Mouse (Mus musculus): Measurements from ENCODE around the gene Oas1d. TPM values are rescaled to one million over a fixed set of nuclear protein-coding genes. Genes with fewer than 3 reads are reported as not detected.
"Not testable (repeated sequence)": the region's sequence is repeated elsewhere in the genome, so short reads cannot be mapped to it uniquely, and the experiment has no call there.

The Oas1d gene
- total RNA-seq, 1 experiment from 2014 or later: not detected

DNA sequence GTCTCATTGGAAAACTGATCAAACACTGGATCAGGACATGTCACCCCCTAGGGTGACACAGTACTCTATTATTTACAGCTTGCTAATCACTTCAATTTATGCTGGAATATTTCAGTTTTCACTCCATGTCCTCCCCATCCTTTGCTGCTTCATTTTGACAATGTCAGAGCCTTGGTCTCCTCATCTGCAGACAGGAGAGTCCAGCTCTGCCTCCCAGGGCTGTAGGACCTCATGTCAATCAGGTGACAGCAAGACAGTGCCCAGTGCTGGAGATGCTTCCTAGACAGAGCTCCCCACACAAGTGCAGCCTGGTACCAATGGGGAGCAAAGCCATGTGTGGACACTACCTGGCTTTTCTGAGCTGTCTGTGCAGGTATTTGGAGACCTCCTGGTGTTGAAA, 15.6 kb upstream of the Oas1d start:
- no peak for ATAC-seq (replicated peaks; ENCODE audit: low read depth, poor library complexity, severe bottlenecking)

DNA sequence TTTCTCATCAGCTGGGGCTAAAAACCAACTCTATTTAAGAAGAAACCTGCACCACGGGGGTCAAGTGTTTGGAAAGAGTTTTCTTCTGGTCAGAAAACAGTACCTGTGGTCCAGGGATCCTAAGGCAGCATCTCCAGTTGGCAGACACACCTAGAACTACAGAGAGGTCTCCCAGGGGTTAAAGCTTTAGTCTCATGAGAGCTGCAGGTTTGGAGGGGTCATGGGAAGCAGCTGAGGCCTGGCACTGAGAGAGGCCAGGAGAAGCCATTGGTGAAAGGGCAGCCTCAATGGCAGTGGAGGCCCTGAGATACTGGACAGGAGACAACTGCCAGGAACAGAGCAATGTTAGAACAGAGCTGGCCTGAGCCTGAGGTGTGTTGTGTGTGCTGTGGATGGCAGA, 13.7 kb upstream of the Oas1d start:
- no peak for ATAC-seq (replicated peaks; ENCODE audit: low read depth, poor library complexity, severe bottlenecking)

DNA sequence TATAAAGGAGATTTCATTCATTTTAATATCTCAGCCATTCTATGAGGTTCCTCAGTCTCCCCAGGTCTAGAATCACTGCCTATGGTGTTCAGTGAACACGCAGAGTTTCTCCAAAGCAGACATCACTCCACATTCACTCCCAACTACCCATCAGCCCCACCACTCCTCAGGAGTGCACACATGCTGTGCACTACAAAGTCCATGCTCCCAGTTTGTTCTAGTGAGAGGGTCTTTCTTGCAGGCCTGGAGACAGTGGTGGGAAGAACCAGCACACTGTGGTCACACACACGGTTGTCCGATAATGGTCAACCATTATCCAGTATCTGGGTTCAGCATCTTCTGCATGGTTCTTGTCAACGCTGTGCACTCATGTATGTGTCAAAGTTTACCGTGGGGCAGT, 12.3 kb upstream of the Oas1d start:
- ATAC-seq (replicated peaks; ENCODE audit: low read depth, poor library complexity, severe bottlenecking): no peak

DNA sequence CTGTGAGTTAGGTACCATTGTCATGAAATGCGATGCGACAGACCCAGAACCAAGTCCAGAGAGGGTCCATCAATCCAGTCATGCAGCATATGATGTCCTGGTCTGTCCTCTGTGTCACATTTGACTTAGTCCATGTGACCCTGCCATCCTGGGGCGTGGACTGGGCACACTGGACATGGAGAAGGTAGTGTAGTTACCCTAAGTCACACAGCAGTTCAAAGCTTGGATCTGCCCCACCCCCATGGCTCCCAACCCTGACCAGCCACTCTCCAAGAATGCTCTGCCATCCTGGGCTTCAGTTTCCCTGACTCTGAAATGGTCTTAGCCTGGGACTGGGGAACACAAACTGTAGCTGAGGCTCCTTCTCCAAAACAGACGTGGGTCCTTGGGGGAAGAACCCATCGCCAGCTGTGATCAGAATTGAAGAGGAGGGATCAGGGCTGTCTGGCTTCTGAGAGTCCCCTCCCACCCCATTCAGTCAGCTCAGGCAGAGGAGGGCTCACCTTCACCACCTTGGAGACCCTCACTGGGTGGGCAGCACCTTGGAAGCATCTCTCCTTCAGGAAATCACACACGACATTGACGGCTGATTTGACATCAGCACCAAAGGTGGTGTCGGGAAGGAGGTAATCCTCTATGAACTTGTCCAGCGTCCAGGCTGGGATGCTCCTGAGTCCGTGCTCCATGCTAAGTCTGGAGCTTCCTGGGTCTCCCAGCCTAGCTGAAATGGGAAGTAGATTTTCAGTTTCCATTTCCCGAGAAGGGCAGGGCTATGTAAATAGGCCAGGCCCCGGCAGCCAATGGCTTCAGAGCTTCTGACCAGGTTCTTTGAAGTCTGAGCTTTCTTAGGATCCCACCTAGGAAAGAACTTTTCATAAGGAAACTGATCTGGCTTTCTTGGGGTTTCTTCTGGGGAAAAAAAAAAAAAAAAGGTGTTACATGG, 7.3 kb upstream of the Oas1d start, which contains the start of gene Oas1a:
Gene Oas1a, minus strand, starts transcription at position 731 of the 943 bp plus-strand sequence.
- ATAC-seq (replicated peaks; ENCODE audit: low read depth, poor library complexity, severe bottlenecking): peak; percentile 83

DNA sequence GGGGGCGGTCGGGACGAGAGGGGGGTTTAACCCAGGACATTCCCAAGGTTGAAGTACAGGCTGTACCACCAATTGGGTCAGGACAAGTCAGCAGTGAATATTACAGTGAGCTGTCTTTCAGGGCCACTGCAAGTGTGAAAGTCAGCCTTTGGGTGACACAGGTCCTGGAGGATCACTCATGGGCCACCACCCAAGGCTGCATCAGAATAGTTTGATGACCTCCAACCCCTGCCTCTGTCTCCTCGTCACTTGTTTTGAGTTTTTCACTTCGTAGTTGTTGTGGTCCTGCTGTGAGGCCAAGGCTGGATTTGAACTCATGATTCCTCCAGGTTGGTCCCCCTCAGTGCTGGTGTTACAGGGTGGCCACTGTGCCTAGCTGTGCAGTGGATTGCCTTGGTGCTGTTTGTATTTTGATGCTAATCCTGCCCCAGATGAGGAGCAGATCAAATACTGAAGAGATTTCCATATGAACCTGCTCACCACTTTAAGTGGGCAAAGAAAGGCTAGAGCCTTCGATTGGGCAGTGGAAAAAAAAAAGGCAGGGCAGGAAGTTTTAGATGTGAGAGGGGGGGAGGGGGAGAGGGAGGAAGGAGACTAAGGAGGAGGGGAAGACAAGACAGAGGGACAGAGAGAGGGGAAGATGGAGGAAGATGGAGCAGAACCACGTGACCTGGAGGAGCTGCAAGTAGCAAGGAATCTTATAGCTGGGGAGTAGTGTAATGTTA, 6.0 kb upstream of the Oas1d start:
- no peak for ATAC-seq (replicated peaks; ENCODE audit: low read depth, poor library complexity, severe bottlenecking)

DNA sequence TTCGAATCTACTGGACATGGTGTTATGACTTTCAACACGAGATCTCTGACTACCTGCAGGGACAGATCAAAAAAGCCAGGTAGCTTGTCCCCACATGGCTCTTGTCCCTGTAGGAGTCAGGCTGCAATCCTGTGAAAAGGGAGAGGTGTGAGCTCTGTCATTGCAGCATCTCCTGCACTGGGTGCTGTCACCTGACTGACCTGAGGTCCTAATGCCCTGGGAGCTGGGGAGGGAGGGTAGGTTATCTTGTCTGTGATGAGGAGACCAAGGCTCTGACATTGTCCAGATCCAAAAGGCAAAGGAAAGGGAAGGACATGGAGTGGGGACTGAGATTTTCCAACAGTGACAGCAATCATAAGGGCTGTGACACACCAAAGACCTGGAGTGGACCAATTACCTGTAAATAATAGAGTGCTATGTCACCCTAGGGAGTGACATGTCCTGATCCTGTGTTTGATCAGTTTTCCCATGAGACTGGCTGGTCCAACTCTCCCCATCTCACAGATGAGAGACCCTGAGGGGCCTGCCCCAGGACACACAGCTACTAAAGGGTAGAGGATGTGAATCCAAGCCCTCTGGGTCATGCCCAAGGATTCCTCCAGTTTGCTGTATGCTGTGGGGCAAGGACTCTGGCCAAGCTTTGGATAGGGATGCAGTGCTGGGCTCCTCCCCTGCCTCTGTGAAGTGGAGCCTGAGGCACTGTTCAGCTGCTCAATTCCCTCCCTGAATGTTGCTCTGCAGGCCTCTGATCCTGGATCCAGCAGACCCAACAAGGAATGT, 5.0 kb downstream of the Oas1d start:
- not testable (repeated sequence) for ATAC-seq (replicated peaks; ENCODE audit: low read depth, poor library complexity, severe bottlenecking)

DNA sequence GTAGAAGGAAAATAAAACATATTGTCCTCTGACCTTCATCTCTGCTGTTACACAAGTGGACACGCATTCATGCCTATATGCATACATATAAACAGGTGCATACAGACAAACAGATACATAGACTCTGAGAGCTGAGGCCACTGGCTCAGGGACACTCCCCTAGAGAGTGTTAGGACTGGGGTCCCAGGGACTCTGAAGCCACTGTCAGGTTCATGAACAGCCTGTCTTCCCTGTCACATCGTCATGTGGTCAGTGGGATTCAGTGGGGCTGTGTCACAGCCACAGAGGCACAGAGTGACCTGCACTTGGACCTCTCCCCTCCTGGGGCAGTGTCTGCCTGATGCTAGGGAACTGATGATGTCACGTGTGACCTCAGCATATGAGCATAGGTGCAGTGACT, 6.0 kb downstream of the Oas1d start:
- no peak for ATAC-seq (replicated peaks; ENCODE audit: low read depth, poor library complexity, severe bottlenecking)

DNA sequence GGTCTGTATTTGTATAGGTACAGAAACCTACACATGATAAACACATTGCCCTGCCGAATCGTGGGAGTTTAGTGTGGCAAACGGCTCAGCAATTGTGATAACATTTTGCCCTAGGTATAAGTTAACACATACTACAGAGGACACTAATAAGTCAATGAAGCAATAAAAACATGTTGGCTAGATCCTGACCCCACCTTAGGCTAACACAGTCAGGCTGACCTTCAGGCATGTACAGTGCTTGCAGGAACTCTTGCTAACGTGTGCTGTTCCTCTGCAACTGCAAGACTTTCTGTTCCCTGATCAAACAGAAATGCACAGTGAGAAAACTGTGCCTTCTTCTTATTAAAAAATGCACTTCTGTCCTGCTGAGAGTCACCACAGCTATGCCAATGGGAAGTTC, 9.6 kb downstream of the Oas1d start:
- no peak for ATAC-seq (replicated peaks; ENCODE audit: low read depth, poor library complexity, severe bottlenecking)

DNA sequence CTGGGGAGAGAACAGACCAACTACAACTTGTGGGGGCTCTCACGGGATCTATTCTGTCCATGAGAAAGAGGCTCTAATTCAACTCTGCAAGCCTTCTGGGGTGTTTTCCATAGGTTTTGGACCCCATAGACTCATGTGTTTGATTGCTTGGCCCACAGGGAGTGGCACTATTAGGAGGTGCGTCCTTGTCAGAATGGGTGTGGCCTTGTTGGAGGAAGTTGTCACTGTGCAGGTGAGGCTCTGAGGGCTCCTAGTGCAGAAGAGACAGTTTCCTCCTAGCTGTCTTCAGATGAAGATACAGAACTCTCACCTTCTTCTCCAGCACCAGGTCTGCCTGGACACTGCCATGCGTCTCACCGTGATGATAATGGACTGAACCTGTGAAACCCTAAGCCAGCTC, 10.2 kb downstream of the Oas1d start:
- ATAC-seq (replicated peaks; ENCODE audit: low read depth, poor library complexity, severe bottlenecking): not testable (repeated sequence)

DNA sequence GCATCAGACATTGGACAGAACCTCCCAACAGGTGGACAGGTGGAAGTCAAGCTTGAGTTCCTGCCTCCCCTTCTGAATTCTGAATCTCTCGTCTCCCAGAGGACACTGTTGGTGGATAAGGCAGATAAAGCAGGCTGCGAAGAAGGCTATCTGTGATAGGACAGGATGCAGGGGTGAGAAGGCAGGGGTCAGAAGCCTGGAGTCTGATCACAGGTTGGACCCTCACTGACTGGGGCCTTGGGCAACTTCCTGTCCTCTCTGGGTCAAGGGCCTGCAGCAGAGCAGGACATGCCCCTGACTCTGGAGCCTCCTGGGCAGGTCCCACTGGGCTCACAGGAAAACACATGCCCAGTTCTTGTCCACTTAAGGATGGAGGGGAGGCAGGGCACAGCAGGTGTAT, 12.0 kb downstream of the Oas1d start:
- ATAC-seq (replicated peaks; ENCODE audit: low read depth, poor library complexity, severe bottlenecking): not testable (repeated sequence)

DNA sequence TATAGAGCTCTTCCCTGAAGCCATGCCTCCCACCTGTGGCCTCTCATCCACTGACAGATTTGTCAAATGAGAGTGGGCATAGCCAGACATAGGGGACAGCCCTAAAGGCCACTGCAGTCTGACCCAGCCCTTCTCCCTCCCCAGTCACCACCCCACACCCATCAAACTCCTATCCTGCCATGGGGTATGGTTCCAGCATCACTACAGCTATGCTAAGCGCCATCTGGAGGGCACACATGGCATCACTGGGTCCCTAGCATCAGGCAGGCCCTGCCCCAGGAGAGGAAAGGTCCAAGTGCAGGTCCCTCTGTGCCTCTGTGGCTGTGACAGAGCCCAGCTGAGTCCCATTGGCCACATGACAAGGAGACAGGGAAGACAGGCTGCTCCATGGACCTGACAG, 12.7 kb downstream of the Oas1d start:
- peak; percentile 50; the same call in 1 of the 2 replicates for ATAC-seq (replicated peaks; ENCODE audit: low read depth, poor library complexity, severe bottlenecking)

DNA sequence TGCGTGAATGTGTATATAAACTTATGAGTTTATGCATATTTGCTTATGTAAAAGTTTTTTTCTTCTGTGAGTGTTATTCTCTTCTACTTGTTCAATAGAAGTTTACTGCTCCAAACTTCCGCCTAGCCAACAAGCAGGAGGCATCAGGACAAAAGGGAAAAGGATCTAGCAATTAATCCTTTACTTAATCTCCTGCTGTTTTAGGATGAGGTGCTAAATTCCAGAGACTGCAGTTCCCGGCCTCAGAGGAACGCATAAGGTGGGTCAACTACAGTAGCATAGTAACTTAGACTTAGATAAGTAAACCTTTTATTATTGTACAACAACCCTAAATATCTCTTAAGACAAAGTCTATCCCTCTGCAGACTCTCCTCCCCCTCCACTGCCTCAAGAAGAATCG, 19.6 kb downstream of the Oas1d start:
- no peak for ATAC-seq (replicated peaks; ENCODE audit: low read depth, poor library complexity, severe bottlenecking)

DNA sequence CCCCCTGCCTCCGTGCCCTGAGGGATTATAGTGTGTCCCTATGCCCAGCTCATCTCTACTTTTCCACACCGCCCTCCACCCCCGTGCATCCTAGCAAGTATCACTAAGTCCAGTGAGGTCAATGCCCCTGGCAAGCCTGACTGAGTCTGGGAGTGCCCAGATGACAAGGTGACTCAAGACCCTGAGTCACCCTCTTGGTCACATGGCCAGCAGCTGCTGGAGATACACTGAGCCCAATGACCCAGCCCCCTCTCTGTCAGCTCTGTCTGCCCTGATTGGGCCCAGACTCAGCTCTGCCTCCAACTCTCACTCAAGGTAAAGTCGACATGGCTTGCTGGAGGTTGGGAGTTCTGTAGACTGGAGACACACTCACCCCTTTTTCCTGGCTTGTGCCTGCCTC, 23.5 kb downstream of the Oas1d start:
- no peak for ATAC-seq (replicated peaks; ENCODE audit: low read depth, poor library complexity, severe bottlenecking)

DNA sequence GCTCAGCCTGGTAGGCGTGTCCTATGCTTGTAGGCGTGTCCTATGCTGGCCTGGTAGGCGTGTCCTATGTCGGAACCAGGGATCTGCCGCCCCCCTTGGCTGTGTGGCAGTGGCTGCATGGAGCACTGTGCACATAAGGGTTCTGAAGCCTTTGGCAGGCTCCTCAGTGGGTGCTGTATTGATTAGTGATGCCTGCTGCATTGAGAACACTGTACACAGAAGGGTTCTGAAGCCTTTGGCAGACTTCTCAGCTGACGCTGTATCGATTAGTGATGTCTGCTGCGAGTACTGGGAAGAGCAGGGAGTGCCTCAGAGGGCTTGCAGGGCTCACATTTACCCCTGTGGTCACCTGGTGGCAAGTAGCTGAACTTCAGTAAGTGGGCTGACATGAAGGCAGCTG, 24.2 kb downstream of the Oas1d start:
- peak; percentile 76 for ATAC-seq (replicated peaks; ENCODE audit: low read depth, poor library complexity, severe bottlenecking)

DNA sequence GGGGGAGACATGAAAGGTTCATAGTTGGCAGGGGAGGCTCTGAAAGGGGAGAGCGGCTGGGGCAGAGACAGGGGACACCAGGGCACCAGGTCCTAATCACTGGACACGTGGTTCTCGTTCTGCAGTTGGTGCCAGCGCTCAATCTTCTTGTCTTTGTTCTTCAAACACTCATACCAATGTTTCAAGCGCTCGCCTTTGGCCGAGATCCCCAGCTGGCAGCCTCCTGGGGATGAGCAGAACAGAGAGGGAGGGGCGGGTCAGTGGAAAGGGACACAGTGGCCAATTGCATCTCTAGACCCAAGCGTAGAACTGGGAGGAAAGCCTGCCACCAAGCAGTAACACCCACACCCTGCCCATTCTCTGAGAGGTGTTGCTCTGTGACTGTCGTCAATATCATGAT, 27.7 kb downstream of the Oas1d start:
- no peak for ATAC-seq (replicated peaks; ENCODE audit: low read depth, poor library complexity, severe bottlenecking)

DNA sequence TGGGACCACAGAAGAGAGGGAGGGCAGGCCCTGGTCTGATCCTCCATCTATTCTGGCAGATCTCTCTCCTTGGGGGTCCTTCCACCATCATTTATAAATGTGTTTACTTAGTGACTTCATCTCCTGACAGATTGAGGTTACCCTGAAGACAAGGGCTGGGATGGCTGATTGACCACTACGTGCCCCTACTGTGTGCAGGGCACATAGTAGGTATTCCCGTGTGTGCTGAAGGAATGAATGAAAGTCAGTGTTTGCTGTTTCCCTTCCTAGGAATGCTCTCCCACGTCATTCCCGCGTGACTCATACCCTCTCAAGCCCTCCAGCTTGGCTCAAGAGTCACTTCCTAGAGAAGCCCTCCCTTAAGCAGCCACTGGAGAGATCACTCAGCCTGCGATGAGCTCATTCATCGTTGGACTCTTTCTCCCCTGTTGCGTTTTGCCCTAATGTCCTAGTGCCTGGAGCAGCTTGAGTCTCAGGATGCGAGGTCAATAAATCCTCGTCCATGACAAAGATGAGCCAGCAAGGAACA, 38.0 kb downstream of the Oas1d start:
- ATAC-seq (replicated peaks; ENCODE audit: low read depth, poor library complexity, severe bottlenecking): no peak

DNA sequence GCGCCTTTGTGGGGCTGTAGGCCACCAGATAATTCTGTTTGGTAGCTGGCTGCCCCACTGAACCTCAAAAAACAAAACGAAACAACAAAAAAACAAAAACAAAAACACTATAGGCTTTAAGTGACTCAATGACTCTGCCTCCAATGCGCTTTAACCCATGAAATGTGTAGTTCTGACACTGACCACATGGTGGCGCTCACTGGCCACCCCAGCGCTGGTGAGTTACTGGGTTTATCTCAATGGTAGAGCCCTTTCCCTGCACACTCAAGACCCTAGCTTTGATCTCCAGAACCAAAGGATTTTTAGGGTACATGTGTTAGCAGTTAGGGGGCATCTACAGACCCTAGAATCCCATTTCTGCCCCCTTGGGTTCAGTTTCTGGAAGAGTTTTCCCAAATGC, 39.6 kb downstream of the Oas1d start:
- ATAC-seq (replicated peaks; ENCODE audit: low read depth, poor library complexity, severe bottlenecking): peak; percentile 86

DNA sequence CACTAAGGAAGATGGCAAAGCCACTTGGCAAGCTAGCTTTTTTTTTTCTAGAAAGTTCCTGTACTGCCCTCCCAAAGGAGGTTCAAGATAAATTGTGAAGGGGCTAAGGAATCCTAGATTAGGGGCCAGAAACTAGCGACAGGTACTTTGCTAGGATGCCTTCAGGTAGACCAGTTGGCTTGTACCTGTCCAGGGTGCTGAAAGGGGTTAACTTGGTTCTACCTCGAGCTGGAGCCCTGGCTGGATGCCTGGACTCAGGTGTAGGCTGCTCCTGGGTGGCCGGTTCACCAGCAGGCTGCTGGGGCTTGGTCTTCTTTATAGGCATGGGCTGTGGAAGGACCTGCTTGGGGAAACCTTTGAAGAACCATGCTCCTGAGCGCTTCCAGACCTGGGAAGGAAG, 46.7 kb downstream of the Oas1d start:
- ATAC-seq (replicated peaks; ENCODE audit: low read depth, poor library complexity, severe bottlenecking): no peak

DNA sequence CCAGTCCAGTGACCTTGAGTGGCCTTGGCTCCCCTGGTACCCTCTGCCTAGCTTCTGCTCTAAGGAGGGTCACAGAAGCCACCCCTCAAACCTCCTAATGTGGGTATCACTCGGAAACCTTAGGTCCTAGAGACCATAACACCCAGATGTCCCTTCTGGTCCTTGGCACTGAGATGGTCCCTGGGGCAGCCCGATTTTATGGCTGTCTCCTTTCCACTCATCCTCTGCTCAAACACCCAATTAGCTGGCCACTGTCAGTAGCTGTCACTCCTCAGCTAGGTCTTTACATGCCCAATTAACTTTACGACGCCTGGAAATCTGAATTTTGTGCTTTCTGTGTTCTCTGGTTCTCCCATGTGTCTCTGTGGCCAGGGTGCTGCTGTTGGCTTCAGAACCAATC, 51.8 kb downstream of the Oas1d start:
- ATAC-seq (replicated peaks; ENCODE audit: low read depth, poor library complexity, severe bottlenecking): no peak

DNA sequence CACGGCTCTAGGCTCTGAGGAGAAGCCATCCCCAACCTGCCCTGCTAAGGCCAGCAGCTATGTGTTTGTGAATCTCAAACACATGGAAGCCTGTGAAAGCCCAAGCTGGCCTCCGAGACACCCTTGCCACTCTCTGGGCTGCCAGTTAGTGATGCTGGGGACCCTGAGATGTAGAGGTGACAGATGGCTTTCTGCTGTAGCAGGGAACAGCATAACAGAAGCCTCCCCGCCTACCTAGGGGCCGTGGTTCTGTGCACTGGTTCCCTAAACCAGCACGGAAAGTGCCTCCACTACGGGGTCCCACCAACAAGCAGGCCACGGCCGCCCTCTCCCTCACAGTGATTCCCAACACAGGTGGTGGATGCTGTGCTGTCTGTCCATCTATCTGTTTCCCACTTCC, 52.6 kb downstream of the Oas1d start:
- ATAC-seq (replicated peaks; ENCODE audit: low read depth, poor library complexity, severe bottlenecking): no peak
